Mouse (Mus musculus) thymus, adult 2 months (tissue): ENCODE results near the gene Ghrh. TPM values are rescaled to one million over a fixed set of nuclear protein-coding genes. Genes with fewer than 3 reads are reported as not detected.
A peak's percentile ranks its signal among the peaks of the same experiment; 100 is the strongest.

ENCODE experiments used
- DNase-seq: peaks from one replicate; pipeline ENCODE4 v3.0.0; 2021
- H3K27ac ChIP-seq: fragments of 200-500 bp; 2 replicates; pipeline ENCODE4 v1.5.1; 2012; ENCODE audit warnings: low read length, control low read depth; ENCODE audit not compliant: control insufficient read depth, insufficient read depth
- H3K27me3 ChIP-seq: fragments of 200-500 bp; 2 replicates; pipeline ENCODE4 v1.6.1; 2012; ENCODE audit warnings: mild to moderate bottlenecking, low read length, moderate library complexity, mixed read lengths; ENCODE audit not compliant: control insufficient read depth, insufficient read depth
- H3K36me3 ChIP-seq: fragments of 200-500 bp; 2 replicates; pipeline ENCODE4 v1.6.1; 2012; ENCODE audit warnings: mild to moderate bottlenecking, low read length, moderate library complexity; ENCODE audit not compliant: control insufficient read depth, insufficient read depth
- H3K4me1 ChIP-seq: fragments of 200-500 bp; replicated peaks from 2 replicates; pipeline ENCODE4 v1.6.1; 2012; ENCODE audit warnings: low read length; ENCODE audit not compliant: control insufficient read depth, insufficient read depth
- H3K4me3 ChIP-seq: fragments of 200-500 bp; 2 replicates; pipeline ENCODE4 v1.5.1; 2012; ENCODE audit warnings: mild to moderate bottlenecking, low read length, control low read depth, moderate library complexity; ENCODE audit not compliant: control insufficient read depth, insufficient read depth
- CTCF ChIP-seq: fragments of 200-500 bp; IDR thresholded peaks from 2 replicates; pipeline ENCODE4 v1.5.1; 2012; ENCODE audit warnings: mild to moderate bottlenecking, control low read depth, low read length, moderate library complexity, borderline replicate concordance; ENCODE audit not compliant: control insufficient read depth, poor library complexity, insufficient read depth; ENCODE audit errors: extremely low read depth
- POLR2A ChIP-seq: fragments of 200-500 bp; IDR thresholded peaks from 2 replicates; pipeline ENCODE4 v1.6.1; 2012; ENCODE audit warnings: mild to moderate bottlenecking, low read length, control low read depth, moderate library complexity; ENCODE audit not compliant: control insufficient read depth, poor library complexity, insufficient read depth; ENCODE audit errors: extremely low read depth
- WGBS: fragments of 180-500 bp; shearing (Covaris S2); methylation state at CpG from one replicate; pipeline ENCODE4 v1.1.7; 2018; 5-methylcytosine and 5-hydroxymethylcytosine counted together
- polyA plus RNA-seq: library from polyadenylated mRNA; depleted of rRNA; stranded (reverse); fragments of >200 nt; gene quantifications from 2 replicates; pipeline ENCODE4 v1.2.3, GENCODE M21; 2012

The Ghrh gene
- polyA plus RNA-seq, 1 experiment: 1.4 TPM

DNA sequence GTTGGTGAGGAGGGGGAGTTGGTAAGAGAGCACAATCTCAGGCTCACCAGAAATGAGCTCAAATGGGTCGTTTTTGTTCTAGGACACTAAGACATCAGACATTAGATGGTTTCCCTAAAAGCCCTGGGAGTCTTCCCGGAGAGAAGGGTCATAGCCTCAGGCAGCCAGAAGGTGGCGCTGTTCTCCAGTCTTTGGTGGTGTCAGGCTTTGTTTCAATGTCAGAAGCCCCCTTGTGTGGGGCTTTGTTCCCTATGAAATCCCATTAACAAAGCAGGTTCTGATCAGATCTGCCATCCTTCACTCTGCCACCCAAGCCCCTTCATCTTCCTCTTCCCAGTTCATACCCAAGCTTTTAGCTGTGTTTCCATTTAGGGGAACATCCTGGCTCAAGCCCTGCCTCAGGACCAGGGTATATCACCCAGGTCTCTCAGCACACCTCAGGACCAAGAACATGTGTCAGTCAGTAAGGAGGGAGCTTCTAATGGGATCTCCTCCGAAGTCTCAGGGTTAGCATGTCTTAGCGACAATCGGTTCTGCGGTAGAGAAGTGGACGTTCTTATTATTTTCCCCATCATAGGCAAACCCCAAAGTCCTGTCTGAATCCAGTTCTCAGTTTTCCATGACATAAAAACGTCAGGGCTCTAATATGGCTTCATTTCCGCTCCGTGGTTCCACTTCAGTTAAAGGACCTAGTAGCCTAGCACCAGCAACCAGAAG lies 5.6 kb downstream of the Ghrh start:
- peak; percentile 68 for DNase-seq
- peak; percentile 65; the same call in 1 of the 2 replicates for TF ChIP-seq CTCF
- no peak for TF ChIP-seq POLR2A
- WGBS: 60% methylated on average over 11 of the region's 11 CpGs
- Histone ChIP-seq H3K4me1 (no peaks in the 10 kb centered on the region), H3K27me3 (no peaks in the 10 kb centered on the region), H3K36me3 (no peaks in the 10 kb centered on the region), H3K4me3 (no peak overlapping the region), H3K27ac (no peak overlapping the region)

DNA sequence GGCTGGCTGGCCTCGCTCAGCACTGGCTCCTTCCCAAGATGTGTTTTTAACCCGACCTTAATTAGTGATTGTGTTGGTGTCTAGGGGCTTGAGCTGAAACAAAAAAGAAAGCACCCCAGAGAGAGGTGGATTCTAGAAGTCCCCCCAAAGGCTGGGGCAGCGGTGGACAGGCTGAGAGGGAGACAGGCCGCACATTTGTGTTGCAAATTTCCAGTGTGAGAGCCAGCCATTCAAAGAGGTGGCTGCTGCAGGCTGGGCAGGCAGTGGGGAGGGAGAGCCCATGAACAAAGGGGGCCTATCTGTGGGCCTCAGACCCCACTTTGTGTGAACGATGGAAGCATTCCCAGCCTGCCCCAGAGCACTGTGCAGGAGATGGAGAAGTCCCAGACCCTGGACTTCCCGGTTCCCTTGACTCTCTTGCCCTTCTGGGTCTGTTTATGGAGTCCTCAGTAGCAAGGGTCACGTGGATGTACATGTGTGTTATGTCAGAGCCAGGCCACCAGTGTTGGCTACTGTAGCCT lies 7.0 kb downstream of the Ghrh start:
- no peaks in the 10 kb centered on the region for H3K36me3 ChIP-seq
- H3K27ac ChIP-seq: no peak overlapping the region
- DNase-seq: no peak

GRCm38 (mm10) chr2:157339532-157339931 lies 7.8 kb downstream of the Ghrh start:
- no peaks in the 10 kb centered on the region for H3K27me3 ChIP-seq
- H3K4me1 ChIP-seq: no peaks in the 10 kb centered on the region
- H3K36me3 ChIP-seq: no peaks in the 10 kb centered on the region
- H3K27ac ChIP-seq: no peak overlapping the region
- DNase-seq: no peak
- TF ChIP-seq CTCF (no peak), POLR2A (no peak)
- WGBS: 92% methylated on average over 7 of the region's 7 CpGs
- H3K4me3 ChIP-seq: no peak overlapping the region

More for the DNA sequence above, 7.0 kb downstream of the Ghrh start:
- TF ChIP-seq CTCF: no peak
- Histone ChIP-seq H3K4me1 (no peaks in the 10 kb centered on the region), H3K27me3 (no peaks in the 10 kb centered on the region), H3K4me3 (no peak overlapping the region)
- 72% methylated on average over 7 of the region's 7 CpGs for WGBS

- Histone ChIP-seq H3K36me3 (no peaks in the 10 kb centered on the region), H3K4me3 (no peak overlapping the region), H3K4me1 (no peaks in the 10 kb centered on the region), H3K27me3 (no peaks in the 10 kb centered on the region), H3K27ac (no peak overlapping the region)
- DNase-seq: peak; percentile 54
- TF ChIP-seq CTCF (peak; percentile 43; the same call in 1 of the 2 replicates), POLR2A (no peak)
- WGBS: 35% methylated on average over 5 of the region's 5 CpGs
Measured at GRCm38 (mm10) chr2:157338663-157339062, 8.6 kb downstream of the Ghrh start.

DNA sequence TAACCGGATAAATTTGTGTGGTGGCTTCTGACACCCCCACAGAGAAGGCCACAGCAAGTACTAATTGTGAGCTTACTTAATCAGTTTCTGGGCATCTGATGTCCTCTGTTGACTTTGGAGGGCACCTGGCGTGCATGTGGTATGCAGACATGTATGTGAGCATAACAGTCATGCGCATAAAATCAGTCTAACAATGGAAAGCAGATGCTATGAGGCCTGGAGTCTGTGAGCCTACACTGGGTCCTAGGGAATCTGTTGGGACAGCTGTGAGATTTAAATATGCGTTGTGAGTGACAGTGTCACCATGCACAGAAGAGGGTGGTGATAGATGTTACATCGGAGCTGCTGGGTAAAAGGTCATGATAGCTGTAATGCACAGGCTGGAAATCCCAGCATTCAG lies 15.2 kb downstream of the Ghrh start:
- Histone ChIP-seq H3K27me3 (no peaks in the 10 kb centered on the region), H3K4me3 (no peak overlapping the region), H3K4me1 (no peaks in the 10 kb centered on the region), H3K27ac (no peak overlapping the region), H3K36me3 (peaks cover 2% of the 10 kb centered on the region; the same call in 1 of the 2 replicates)
- 94% methylated on average over 5 of the region's 5 CpGs for WGBS
- no peak for DNase-seq
- TF ChIP-seq POLR2A (no peak), CTCF (no peak)

- TF ChIP-seq CTCF (no peak), POLR2A (no peak)
- Histone ChIP-seq H3K27ac (no peak overlapping the region), H3K36me3 (peaks cover 18% of the 10 kb centered on the region), H3K4me3 (no peak overlapping the region), H3K27me3 (no peaks in the 10 kb centered on the region), H3K4me1 (no peaks in the 10 kb centered on the region)
- DNase-seq: no peak
- 93% methylated on average over 11 of the region's 11 CpGs for WGBS
Measured at GRCm38 (mm10) chr2:157328570-157328969, 18.7 kb downstream of the Ghrh start.

DNA sequence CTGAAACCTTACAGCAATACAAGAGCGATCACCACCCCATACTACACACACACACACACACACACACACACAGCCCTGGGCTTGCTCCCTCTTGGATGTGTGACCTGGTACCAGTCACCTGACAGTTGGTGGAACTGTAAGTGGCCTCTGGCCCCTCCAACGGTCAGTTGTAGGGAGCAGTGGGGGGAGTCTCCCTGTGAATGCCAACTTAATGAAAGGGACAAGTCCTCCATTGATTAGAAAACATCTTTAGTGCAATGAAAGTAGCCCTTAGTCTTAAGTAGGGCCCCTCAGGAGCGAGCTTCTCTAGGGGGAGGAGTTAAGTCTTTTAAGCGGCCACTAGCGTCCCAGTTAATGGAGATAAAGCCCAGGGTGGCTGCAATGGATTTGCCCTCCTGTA lies 19.2 kb downstream of the Ghrh start:
- H3K36me3 ChIP-seq: peaks cover 18% of the 10 kb centered on the region
- no peaks in the 10 kb centered on the region for H3K27me3 ChIP-seq
- H3K27ac ChIP-seq: no peak overlapping the region
- WGBS: 94% methylated on average over 5 of the region's 5 CpGs
- TF ChIP-seq POLR2A (no peak), CTCF (no peak)
- H3K4me1 ChIP-seq: no peaks in the 10 kb centered on the region
- no peak overlapping the region for H3K4me3 ChIP-seq
- no peak for DNase-seq

- WGBS: 49% methylated on average over 2 of the region's 2 CpGs
- H3K27ac ChIP-seq: no peak overlapping the region
- DNase-seq: no peak
- H3K4me3 ChIP-seq: no peak overlapping the region
- H3K27me3 ChIP-seq: no peaks in the 10 kb centered on the region
- peaks cover 41% of the 10 kb centered on the region for H3K36me3 ChIP-seq
- TF ChIP-seq POLR2A (no peak), CTCF (no peak)
- H3K4me1 ChIP-seq: no peaks in the 10 kb centered on the region
Measured at GRCm38 (mm10) chr2:157325238-157325637, 22.1 kb downstream of the Ghrh start.
